Mouse (Mus musculus) testis, adult 2 months (tissue): ENCODE measurements around the gene Zbtb16.

Experiments
- CTCF ChIP-seq: fragments of 200-500 bp; IDR thresholded peaks from 2 replicates; pipeline ENCODE4 v1.5.1; 2012; ENCODE audit warnings: low read depth, mild to moderate bottlenecking, inconsistent platforms, low read length, moderate library complexity; ENCODE audit not compliant: control insufficient read depth, insufficient read depth, insufficient replicate concordance
- POLR2A ChIP-seq: fragments of 200-500 bp; IDR thresholded peaks from 2 replicates; pipeline ENCODE4 v1.6.1; 2012; ENCODE audit warnings: low read depth, mild to moderate bottlenecking, inconsistent platforms, low read length, moderate library complexity; ENCODE audit not compliant: control insufficient read depth

GRCm38 (mm10) chr9:48786814-48787213 lies 49.2 kb downstream of the Zbtb16 start:
- TF ChIP-seq CTCF (no peak), POLR2A (no peak)
